Comparison of ENCODE assay signal across 18 mouse cellular contexts in genomic region chr8:10419726-10420125, GRCm38 (mm10).
"Had no signal": no experiment of that assay in that cellular context is flagged by ENCODE, and none has a peak within 500 bp of the region (broad histone marks: within the 10 kb centered on the region; RNA-seq: fewer than 3 reads in every experiment).

No protein-coding gene starts in this region.

- H3K4me3 ChIP-seq: lung, embryonic 15.5 days; megakaryocyte, embryonic 14.5 days; midbrain, embryonic 13.5 days; midbrain, embryonic 15.5 days; neural tube, embryonic 12.5 days; stomach, embryonic 15.5 days had no signal

- H3K36me3 ChIP-seq: lung, embryonic 15.5 days; midbrain, embryonic 13.5 days; midbrain, embryonic 15.5 days; neural tube, embryonic 12.5 days; stomach, embryonic 15.5 days had no signal

- H3K4me2 ChIP-seq: lung, embryonic 15.5 days; midbrain, embryonic 11.5 days; midbrain, embryonic 13.5 days; midbrain, embryonic 15.5 days; neural tube, embryonic 12.5 days; stomach, embryonic 15.5 days had no signal

- H3K9ac ChIP-seq: liver, postnatal 0 days; lung, embryonic 15.5 days; midbrain, embryonic 13.5 days; midbrain, embryonic 15.5 days; neural tube, embryonic 12.5 days; stomach, embryonic 15.5 days had no signal

- DNase-seq: liver, postnatal 0 days; lung, adult 2 months; lung, postnatal 14 days; lung, postnatal 36 days; right cerebral cortex, postnatal 14 days; thymus, adult 2 months; thymus, postnatal 25 days; thymus, postnatal 4 days had no signal

- H3K9me3 ChIP-seq: lung, embryonic 15.5 days; megakaryocyte, embryonic 14.5 days; midbrain, embryonic 13.5 days; midbrain, embryonic 15.5 days; stomach, embryonic 15.5 days had no signal

- H3K27ac ChIP-seq: lung, embryonic 15.5 days; macrophage; neural tube, embryonic 12.5 days; stomach, embryonic 15.5 days; stomach, postnatal 0 days had no signal

- H3K27me3 ChIP-seq: lung, embryonic 15.5 days; midbrain, embryonic 13.5 days; midbrain, embryonic 15.5 days; neural tube, embryonic 12.5 days; stomach, embryonic 15.5 days had no signal

- H3K4me1 ChIP-seq: stomach, embryonic 15.5 days had no signal

- ATAC-seq: liver, postnatal 0 days; lung, postnatal 0 days; midbrain, embryonic 15.5 days had no signal
